Comparison of ENCODE assay signal across 19 mouse cellular contexts in the genomic region with DNA sequence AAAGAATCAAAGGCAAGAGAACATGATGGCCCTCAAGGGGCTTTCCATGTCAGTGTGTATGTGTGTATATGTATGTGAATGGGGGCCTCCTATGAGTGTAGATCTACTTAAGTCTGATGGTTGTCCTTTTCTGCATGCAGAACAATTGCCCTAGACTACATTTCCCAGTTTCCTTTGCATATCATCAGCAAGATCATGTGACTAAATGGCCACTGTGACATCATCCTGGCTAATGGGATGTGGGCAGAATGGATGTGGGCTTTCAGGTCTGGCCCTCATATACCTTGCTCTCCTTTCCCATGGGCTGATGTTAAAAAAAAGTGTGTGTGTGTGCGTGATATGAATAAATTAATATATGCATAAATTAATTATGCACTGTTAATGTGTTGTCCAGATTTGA. TPM values are rescaled to one million over a fixed set of nuclear protein-coding genes. Genes with fewer than 3 reads are reported as not detected.
"Had no signal": no experiment of that assay in that cellular context is flagged by ENCODE, and none has a peak within 500 bp of the region (broad histone marks: within the 10 kb centered on the region; RNA-seq: fewer than 3 reads in every experiment).

No protein-coding gene starts in this region.

- H3K9me3 ChIP-seq: intestine, embryonic 15.5 days; kidney, embryonic 15.5 days; limb, embryonic 15.5 days had no signal

- H3K27me3 ChIP-seq: intestine, embryonic 15.5 days had no signal

- H3K27ac ChIP-seq: intestine, embryonic 15.5 days; kidney, embryonic 15.5 days; left cerebral cortex, adult 2 months; limb, embryonic 15.5 days; liver, embryonic 14.5 days had no signal

- H3K4me2 ChIP-seq: intestine, embryonic 15.5 days; kidney, embryonic 15.5 days; limb, embryonic 15.5 days had no signal

- H3K36me3 ChIP-seq: intestine, embryonic 15.5 days; kidney, embryonic 15.5 days; limb, embryonic 15.5 days had no signal

- ATAC-seq: intestine, embryonic 15.5 days; midbrain, embryonic 16.5 days had no signal

- H3K4me3 ChIP-seq: intestine, embryonic 15.5 days; kidney, embryonic 15.5 days; left cerebral cortex, adult 2 months; limb, embryonic 15.5 days had no signal

- DNase-seq: kidney, adult 18-20 months; kidney, postnatal 14 days; lung, adult 18-20 months; right cerebral cortex, postnatal 25 days; thymus, postnatal 36 days had no signal

- H3K9ac ChIP-seq: intestine, embryonic 15.5 days; kidney, embryonic 15.5 days; limb, embryonic 15.5 days; liver, embryonic 14.5 days had no signal

RNA-seq across cellular contexts. Expression of a gene that starts 9.8 kb away (rescaled TPM):
- total RNA-seq: megakaryocyte-erythroid progenitor cell, adult 5-6 weeks had no signal
- polyA plus RNA-seq: intestine, embryonic 15.5 days; kidney, embryonic 15.5 days; large intestine, adult 2 months; limb, embryonic 11.5 days; limb, embryonic 15.5 days; liver, embryonic 14.5 days; lung, embryonic 16.5 days; midbrain, embryonic 16.5 days; neural tube, embryonic 14.5 days; small intestine, adult 2 months; stomach, embryonic 16.5 days; thymus, postnatal 0 days had no signal
